Mouse (Mus musculus): ENCODE results near the gene Lypd6b.

Gene Lypd6b

GRCm38 (mm10) chr2:49825588-49825987 lies 38.1 kb downstream of the Lypd6b start:
- DNase-seq (ENCODE audit: low spot score), result no peak

- DNase-seq (ENCODE audit: low spot score), result no peak
Observed at GRCm38 (mm10) chr2:49827756-49828155, 40.3 kb downstream of the Lypd6b start.

GRCm38 (mm10) chr2:49830369-49830768 lies 42.9 kb downstream of the Lypd6b start:
- no peak for DNase-seq (ENCODE audit: low spot score)

GRCm38 (mm10) chr2:49832277-49832803 lies 44.9 kb downstream of the Lypd6b start:
- no peak for DNase-seq (ENCODE audit: low spot score)

GRCm38 (mm10) chr2:49837454-49838059 lies 50.1 kb downstream of the Lypd6b start:
- no peak for DNase-seq (ENCODE audit: low spot score)

- peak; percentile 46 for DNase-seq (ENCODE audit: low spot score)
Observed at GRCm38 (mm10) chr2:49838611-49839010, 51.1 kb downstream of the Lypd6b start.

GRCm38 (mm10) chr2:49840573-49840972 lies 53.1 kb downstream of the Lypd6b start:
- DNase-seq (ENCODE audit: low spot score), result no peak

- no peak for DNase-seq (ENCODE audit: low spot score)
Observed at GRCm38 (mm10) chr2:49841089-49841488, 53.6 kb downstream of the Lypd6b start.

- DNase-seq (ENCODE audit: low spot score), result no peak
Observed at GRCm38 (mm10) chr2:49845104-49845503, 57.6 kb downstream of the Lypd6b start.

GRCm38 (mm10) chr2:49846097-49846496 lies 58.6 kb downstream of the Lypd6b start:
- no peak for DNase-seq (ENCODE audit: low spot score)

GRCm38 (mm10) chr2:49846880-49847279 lies 59.4 kb downstream of the Lypd6b start:
- DNase-seq (ENCODE audit: low spot score), result no peak

- no peak for DNase-seq (ENCODE audit: low spot score)
Observed at GRCm38 (mm10) chr2:49847831-49848230, 60.3 kb downstream of the Lypd6b start.

GRCm38 (mm10) chr2:49849771-49850170 lies 62.3 kb downstream of the Lypd6b start:
- no peak for DNase-seq (ENCODE audit: low spot score)

- DNase-seq (ENCODE audit: low spot score), result no peak
Observed at GRCm38 (mm10) chr2:49851977-49852376, 64.5 kb downstream of the Lypd6b start.

- DNase-seq (ENCODE audit: low spot score), result no peak
Observed at GRCm38 (mm10) chr2:49856161-49856564, 68.7 kb downstream of the Lypd6b start.

GRCm38 (mm10) chr2:49856584-49856983 lies 69.1 kb downstream of the Lypd6b start:
- no peak for DNase-seq (ENCODE audit: low spot score)

GRCm38 (mm10) chr2:49860219-49860962 lies 72.9 kb downstream of the Lypd6b start:
- DNase-seq (ENCODE audit: low spot score), result no peak

GRCm38 (mm10) chr2:49860969-49861592 lies 73.6 kb downstream of the Lypd6b start:
- DNase-seq (ENCODE audit: low spot score), result no peak

- DNase-seq (ENCODE audit: low spot score), result no peak
Observed at GRCm38 (mm10) chr2:49861658-49862057, 74.2 kb downstream of the Lypd6b start.

- DNase-seq (ENCODE audit: low spot score), result no peak
Observed at GRCm38 (mm10) chr2:49868116-49868858, 80.8 kb downstream of the Lypd6b start.

GRCm38 (mm10) chr2:49869044-49869443 lies 81.6 kb downstream of the Lypd6b start:
- no peak for DNase-seq (ENCODE audit: low spot score)

- DNase-seq (ENCODE audit: low spot score), result no peak
Observed at GRCm38 (mm10) chr2:49869782-49870514, 82.5 kb downstream of the Lypd6b start.

All from testis, postnatal 10 days (tissue).